Mouse (Mus musculus) layer of hippocampus, adult 2 months (tissue): ENCODE measurements around the gene Ccdc36. TPM values are rescaled to one million over a fixed set of nuclear protein-coding genes. Genes with fewer than 3 reads are reported as not detected.

Experiments used
- DNase-seq, 2 experiments: peaks; one replicate each; pipeline ENCODE4 v3.0.0; 2022; ENCODE audit warnings: low spot score in 2 of 2
- H3K27ac ChIP-seq: fragments of 200-600 bp; 2 replicates; pipeline ENCODE4 v1.8.1; 2022
- H3K4me3 ChIP-seq: fragments of 200-600 bp; 2 replicates; pipeline ENCODE4 v1.8.1; 2022; ENCODE audit warnings: mild to moderate bottlenecking
- CTCF ChIP-seq: fragments of 200-600 bp; conservative IDR thresholded peaks from 2 replicates; pipeline ENCODE4 v1.8.1; 2022; ENCODE audit warnings: antibody characterized with exemption, mild to moderate bottlenecking, moderate library complexity
- total RNA-seq, 2 experiments: library from RNA; stranded (reverse); gene quantifications; 2 replicates each; pipeline ENCODE4 v1.2.3; 2021

Gene Ccdc36
- total RNA-seq, 2 experiments from 2014 or later, result 0.15 TPM; not detected in 1

DNA sequence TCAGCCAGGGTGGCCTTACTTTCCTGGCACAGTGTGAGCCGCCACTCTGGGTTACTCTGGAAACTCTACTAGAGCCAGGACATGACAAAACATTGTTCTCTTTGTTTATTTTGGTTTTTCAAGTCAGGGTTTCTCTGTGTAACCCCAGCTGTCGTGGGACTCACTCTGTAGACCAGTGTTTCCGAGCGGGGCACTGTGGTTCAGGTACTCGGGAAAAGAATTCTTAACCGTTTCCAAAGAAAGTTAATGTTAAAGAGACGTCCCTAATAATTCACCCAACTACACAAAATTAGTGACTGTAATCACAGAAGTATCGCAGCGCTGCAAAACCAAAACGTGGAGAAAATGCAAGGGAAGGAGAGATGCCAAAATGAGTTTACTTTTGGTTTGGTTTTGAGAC is 39.7 kb downstream of the Ccdc36 start:
- Histone ChIP-seq H3K27ac (peak overlapping the region; percentile 15), H3K4me3 (no peak overlapping the region)
- TF ChIP-seq CTCF, result no peak
- no peak for DNase-seq

DNA sequence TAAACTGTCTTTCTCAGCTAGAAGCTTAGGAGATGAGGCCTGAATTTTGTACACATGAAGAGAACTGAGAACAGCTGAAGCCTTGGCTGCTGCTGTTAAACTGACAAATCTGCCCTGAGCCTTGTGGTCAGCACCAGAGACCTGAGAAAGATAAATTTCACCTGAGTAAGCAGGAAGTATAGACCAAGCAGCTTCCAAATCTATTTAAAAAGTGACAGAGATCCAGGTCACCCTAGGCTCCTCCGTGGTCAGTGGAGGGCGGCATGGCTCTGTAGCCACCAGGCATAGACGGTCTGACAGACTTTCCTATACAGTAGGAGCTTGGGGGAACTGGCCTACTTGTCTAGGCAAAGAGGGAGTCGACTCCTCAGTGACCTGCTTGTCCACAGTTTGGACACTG is 41.5 kb downstream of the Ccdc36 start:
- no peak for DNase-seq
- Histone ChIP-seq H3K4me3 (no peak overlapping the region), H3K27ac (no peak overlapping the region)
- TF ChIP-seq CTCF, result no peak

DNA sequence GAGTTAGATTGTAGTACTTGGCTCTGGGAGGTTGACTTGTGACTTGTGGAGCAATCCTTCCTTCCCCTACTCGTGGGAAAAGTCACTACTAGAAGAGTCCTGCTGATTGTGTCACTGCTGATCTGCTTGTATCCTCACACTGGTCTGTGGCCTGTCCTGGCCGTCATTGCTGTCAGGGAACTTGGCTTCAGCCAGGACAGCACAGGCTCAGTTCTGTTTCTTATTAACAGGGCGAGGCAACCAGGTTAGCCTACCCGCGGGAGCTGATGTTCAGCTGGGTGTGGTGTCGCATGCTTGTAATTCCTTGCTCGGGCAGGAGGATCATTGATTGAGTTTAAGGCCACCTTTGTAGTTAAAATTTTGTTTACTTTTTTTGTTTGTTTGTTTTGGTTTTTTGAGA is 43.3 kb downstream of the Ccdc36 start:
- TF ChIP-seq CTCF, result no peak
- H3K27ac ChIP-seq, result no peak overlapping the region
- no peak for DNase-seq

DNA sequence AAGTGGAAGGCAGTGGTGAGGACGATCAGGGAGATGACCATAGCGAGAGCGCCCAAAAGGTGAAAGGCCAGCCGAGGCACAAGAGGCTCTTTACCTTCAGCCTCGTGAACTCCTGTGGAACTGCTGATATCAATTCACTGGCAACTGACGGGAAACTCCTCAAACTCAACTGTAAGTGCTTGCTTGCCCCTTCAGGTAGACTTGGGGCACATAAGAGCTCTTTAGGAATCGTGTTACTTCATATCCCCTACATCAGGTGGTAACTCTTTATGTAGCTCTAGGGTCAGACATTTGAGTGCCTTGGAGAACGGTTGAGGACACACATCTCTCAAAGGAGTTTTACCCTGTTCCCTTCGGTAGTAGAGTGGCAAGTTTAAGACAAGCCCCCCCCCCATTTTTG is 46.9 kb downstream of the Ccdc36 start:
- no peak overlapping the region for H3K27ac ChIP-seq
- no peak for TF ChIP-seq CTCF
- DNase-seq, result no peak

More for the DNA sequence above, 43.3 kb downstream of the Ccdc36 start:
- H3K4me3 ChIP-seq, result no peak overlapping the region

DNA sequence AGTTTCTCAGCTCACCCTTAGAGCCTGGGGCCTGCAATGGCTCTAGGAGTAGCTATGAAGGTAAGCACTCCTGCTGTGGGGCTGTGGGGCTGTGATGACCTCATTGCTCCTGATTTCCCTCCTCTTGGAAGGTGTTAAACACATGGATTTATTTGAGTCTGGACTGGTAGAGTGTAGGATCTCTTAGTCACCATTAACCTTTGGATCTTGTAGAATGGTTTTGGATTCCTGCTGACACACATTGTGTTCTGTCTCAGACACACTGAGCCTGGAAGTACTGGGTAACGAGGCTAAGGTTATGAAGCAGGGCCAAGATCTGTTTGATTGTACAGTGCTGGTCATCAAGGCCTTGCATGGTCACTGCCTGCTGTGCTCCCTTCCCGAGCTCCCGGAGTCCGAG is 49.0 kb downstream of the Ccdc36 start:
- Histone ChIP-seq H3K4me3 (no peak overlapping the region), H3K27ac (no peak overlapping the region)
- TF ChIP-seq CTCF, result no peak
- DNase-seq, result no peak

More for the DNA sequence above, 46.9 kb downstream of the Ccdc36 start:
- H3K4me3 ChIP-seq, result no peak overlapping the region

DNA sequence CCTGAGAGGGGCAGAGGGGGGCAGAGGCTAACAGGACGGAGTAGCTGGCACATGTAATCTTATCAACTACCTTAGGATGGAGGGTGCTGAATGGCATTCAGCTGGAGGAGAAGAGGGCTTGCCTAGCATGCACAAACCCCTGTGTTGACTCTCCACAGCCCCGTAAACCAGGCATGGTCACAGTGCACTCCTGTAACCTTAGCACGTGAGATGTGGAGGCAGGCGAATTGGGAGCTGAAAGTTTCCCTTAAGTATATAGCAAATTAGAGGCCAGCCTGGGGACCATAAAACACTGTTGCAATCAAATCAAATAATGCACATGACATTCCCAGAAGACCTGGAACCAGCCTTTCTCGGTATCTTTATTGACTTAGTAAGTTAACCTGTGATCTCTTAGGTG is 49.5 kb downstream of the Ccdc36 start:
- Histone ChIP-seq H3K4me3 (no peak overlapping the region), H3K27ac (no peak overlapping the region)
- no peak for DNase-seq
- TF ChIP-seq CTCF, result no peak

DNA sequence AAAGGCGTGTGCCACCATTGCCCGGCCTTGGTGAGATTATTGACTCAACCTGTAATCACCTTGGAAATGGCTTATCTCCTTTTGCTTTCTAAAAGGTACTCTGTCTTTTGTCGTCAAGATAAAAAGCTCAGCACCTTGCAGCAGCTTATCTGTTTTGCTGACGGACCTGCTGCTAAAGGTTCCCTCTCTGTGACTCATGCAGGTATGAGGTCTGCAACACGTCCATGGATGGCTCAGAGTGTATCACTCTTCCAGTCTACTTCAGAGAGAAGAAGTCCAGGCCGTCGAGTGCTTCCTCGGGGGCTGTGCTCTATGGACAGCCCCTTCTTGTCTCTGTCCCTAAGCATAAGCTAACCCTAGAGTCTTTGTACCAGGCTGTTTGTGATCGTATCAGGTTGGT is 50.0 kb downstream of the Ccdc36 start:
- Histone ChIP-seq H3K27ac (no peak overlapping the region), H3K4me3 (no peak overlapping the region)
- no peak for TF ChIP-seq CTCF
- no peak for DNase-seq

Other genes with a start within 250 kb of the Ccdc36 start
- gene Bsn, start 238.1 kb downstream of the Ccdc36 start, total RNA-seq, result 100 to 1,000 TPM; 236 to 246 TPM
- 10 to 100 TPM; 74.4 to 76.5 TPM for gene Dag1, start 164.5 kb downstream of the Ccdc36 start, total RNA-seq
- gene Nicn1, start 138.1 kb downstream of the Ccdc36 start, total RNA-seq, result 100 to 1,000 TPM; 109 to 114 TPM
- gene Amt, start 131.6 kb downstream of the Ccdc36 start, total RNA-seq, result 10 to 100 TPM; 32.9 to 34.4 TPM
- gene Rhoa, start 122.4 kb downstream of the Ccdc36 start, total RNA-seq, result 100 to 1,000 TPM; 155 to 163 TPM
- gene Tcta, start 122.3 kb downstream of the Ccdc36 start, total RNA-seq, result 10 to 100 TPM; 35.4 to 36.0 TPM
- gene Gpx1, start 89.6 kb downstream of the Ccdc36 start, total RNA-seq, result 10 to 100 TPM; 62.2 to 64.1 TPM
- 100 to 1,000 TPM; 106 to 112 TPM for gene Usp4, start 80.6 kb downstream of the Ccdc36 start, total RNA-seq
- gene 1700102P08Rik, start 35.7 kb downstream of the Ccdc36 start, total RNA-seq, result 1 to 10 TPM; 2.3 to 3.3 TPM
- not detected for gene BC048562, start 8.0 kb upstream of the Ccdc36 start, total RNA-seq
- gene Ccdc71, start 32.0 kb upstream of the Ccdc36 start, total RNA-seq, result 10 to 100 TPM; 36.7 to 40.6 TPM
- 10 to 100 TPM; 16.7 to 19.6 TPM for gene Klhdc8b, start 33.1 kb upstream of the Ccdc36 start, total RNA-seq
- 10 to 100 TPM; 29.3 to 30.7 TPM for gene Lamb2, start 51.3 kb upstream of the Ccdc36 start, total RNA-seq
- 100 to 1,000 TPM; 154 TPM for gene Usp19, start 62.1 kb upstream of the Ccdc36 start, total RNA-seq
- gene Qars, start 79.2 kb upstream of the Ccdc36 start, total RNA-seq, result 10 to 100 TPM; 74.9 to 79.8 TPM
- 100 to 1,000 TPM; 161 TPM for gene Qrich1, start 88.3 kb upstream of the Ccdc36 start, total RNA-seq
- 10 to 100 TPM; 61.3 to 63.7 TPM for gene Impdh2, start 131.8 kb upstream of the Ccdc36 start, total RNA-seq
- 10 to 100 TPM; 60.8 to 73.3 TPM for gene Ndufaf3, start 138.9 kb upstream of the Ccdc36 start, total RNA-seq
- gene Dalrd3, start 141.4 kb upstream of the Ccdc36 start, total RNA-seq, result 100 to 1,000 TPM; 110 to 111 TPM
- gene Wdr6, start 150.3 kb upstream of the Ccdc36 start, total RNA-seq, result 100 to 1,000 TPM; 119 to 129 TPM
- 100 to 1,000 TPM; 101 to 104 TPM for gene P4htm, start 169.2 kb upstream of the Ccdc36 start, total RNA-seq
- 10 to 100 TPM; 50.2 to 57.3 TPM for gene Arih2, start 220.9 kb upstream of the Ccdc36 start, total RNA-seq
- gene Slc25a20, start 233.6 kb upstream of the Ccdc36 start, total RNA-seq, result 10 to 100 TPM; 14.4 to 14.8 TPM